Mouse (Mus musculus) thymus, adult 18-20 months (tissue): ENCODE results near the gene Chtop.
A peak's percentile ranks its signal among the peaks of the same experiment; 100 is the strongest.

Experiments
- DNase-seq, 2 experiments: peaks; one replicate each; pipeline ENCODE4 v3.0.0; 2022; ENCODE audit warnings: mixed read lengths in 2 of 2

The Chtop gene

DNA sequence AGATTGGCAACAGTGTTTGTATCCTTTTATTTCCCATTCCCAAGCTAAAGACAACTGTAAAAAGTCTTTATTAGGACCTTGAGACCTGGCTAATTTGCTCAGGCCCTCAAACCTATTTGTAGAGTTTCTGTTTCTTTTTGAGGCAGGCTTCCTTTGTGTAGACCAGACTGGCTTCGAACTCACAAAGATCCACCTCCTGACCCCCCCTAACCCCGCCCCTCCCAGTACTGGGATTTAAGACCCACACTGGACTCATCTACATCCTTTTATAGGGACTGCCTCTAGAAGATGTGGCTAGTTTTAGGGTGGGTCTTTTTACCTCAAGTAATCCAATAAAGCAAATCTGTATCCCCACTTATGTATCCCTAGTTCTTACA is 437 bp upstream of the Chtop start:
- DNase-seq, result no peak

DNA sequence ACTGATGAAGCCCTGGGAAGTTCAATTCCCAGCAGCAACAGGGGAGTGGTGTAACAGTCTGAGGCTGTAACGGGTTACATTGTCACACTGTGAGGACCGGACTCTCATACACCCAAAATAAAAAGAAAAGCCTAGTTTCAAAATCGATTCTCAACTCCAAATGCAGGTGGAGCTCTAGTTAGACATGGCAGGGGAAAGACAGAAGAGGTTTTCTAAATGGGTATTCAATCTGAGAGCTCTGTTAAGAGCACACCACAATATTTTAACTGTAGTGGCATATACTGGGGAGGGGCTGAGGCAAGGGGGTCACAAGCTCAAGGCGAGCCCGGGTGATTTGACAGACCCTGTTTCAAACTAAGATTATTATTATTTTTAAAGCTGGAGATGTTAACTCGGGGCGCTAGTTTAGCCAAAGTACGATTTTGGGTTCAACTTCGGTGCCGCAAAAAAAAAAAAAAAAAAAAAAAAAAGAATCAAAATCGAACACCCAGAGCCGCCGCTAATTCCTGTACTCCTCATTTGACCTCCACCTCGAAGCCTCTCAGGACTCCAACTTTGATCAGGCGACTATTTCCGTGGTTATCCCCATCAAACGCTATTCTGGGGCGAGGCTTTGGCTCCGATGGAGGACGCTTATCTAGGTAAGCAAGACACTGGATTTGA is 880 bp downstream of the Chtop start:
- DNase-seq, result no peak

DNA sequence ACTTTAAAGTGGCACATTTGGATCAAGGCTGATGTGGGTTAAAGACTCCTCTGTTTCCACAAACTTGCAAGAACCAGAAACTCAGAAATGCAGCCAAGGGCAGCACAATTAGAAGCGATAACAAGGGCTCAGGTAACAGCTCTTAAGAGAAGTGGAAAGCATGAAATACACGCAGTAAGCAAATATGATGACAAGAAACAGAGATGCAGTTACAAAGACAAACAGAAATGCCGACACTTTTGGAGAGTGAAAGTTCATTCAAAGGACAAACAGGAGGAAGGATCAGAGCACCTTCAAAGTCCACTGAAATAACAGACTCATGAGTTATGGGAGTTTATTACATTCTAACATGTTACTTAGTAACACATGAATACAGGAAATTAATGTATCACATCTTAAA is 2.9 kb downstream of the Chtop start:
- DNase-seq, result no peak

- DNase-seq, result no peak
Observed at GRCm38 (mm10) chr3:90505216-90505615, 4.1 kb downstream of the Chtop start.

- DNase-seq, result no peak
Observed at GRCm38 (mm10) chr3:90503444-90503843, 5.9 kb downstream of the Chtop start.

GRCm38 (mm10) chr3:90497597-90497996 is 11.7 kb downstream of the Chtop start:
- no peak for DNase-seq

- DNase-seq, result no peak
Observed at GRCm38 (mm10) chr3:90495850-90496525, 13.3 kb downstream of the Chtop start.

DNA sequence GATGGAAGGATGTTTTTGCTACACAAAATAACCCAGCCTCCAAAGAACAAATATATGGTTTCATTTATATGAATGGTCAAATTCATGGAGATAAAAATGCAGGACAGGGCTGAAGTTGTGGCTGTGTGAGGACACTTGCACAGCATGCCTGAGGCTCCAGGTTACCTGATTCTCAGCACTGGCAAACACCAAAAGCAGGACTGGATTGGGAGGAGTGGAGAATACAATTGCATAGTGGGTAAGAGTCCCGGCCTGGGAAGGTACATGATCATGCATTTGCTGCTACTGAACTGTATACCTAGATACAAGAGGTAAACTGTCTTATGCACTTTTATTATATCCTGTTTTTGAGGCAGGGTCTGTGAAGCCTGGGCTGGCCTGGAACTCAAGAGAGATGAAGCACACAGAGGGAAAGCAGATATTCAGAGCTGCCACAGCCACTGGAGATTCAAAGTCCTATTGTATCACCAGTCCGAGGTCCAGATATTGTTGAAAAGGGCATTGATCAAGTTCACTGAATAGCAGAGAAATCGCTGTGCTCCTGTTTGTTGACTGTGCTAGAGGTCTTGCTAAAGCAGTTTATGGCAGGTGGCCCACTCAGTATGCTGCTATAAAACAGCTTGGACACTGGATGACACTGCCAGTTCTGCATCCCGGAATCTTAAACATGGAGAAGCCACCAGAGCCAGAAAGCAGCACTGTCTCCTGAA is 15.3 kb downstream of the Chtop start:
- no peak for DNase-seq

- DNase-seq, result peak in 1 of 2 experiments; percentile 50
Observed at GRCm38 (mm10) chr3:90491350-90491749, 17.9 kb downstream of the Chtop start.

DNA sequence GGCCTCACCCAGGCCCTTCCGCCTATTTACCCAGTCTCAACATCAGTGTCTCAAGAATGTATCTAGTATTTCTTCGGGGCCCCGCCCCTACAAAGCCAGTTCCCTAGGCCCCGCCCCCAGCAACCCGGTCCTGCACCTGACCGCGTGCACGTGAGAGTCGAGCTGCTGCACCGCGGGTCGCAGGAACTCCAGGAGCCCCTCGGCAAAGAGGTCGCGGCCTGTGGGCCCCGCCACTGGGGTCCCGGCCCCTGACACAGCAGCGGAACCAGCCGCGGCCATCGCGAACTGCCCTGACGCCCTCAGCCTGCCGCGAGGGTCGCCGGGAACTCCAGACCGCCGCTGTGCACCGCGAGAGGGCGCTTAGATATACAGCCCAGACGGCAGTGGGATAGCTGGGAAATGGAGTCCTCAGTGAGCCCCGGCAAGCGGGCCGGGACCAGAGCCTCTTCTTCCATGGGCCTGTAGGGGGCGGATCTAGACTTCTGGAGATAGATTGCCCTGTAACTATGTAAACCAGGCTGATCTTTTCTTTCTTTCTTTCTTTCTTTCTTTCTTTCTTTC is 18.5 kb downstream of the Chtop start, which contains the start of gene Snapin:
Gene Snapin (minus strand): TSS at position 338 of the 561 bp plus-strand sequence.
- peak; percentile 89 to 92 for DNase-seq

DNA sequence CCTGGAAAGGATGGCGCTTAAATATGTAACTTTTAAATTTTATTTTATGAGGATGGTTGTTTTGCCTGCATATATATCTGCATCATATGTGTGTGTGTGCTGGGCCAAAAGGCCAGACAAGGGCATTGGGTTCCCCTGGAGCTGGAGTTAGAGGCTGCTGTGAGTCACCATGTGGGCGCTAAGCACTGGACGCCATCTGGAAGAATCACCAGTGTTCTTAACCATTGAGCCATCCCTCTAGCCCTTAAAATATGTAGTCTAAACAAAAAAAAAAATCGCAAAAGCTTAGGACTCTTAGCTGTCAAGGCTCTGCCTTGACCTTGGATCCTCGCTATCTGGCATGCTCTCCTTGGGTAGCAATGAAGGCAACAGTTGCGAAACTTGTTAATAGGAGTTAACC is 20.7 kb downstream of the Chtop start:
- DNase-seq, result no peak

- DNase-seq, result no peak
Observed at GRCm38 (mm10) chr3:90486998-90487397, 22.3 kb downstream of the Chtop start.

- peak; percentile 90 to 93 for DNase-seq
Observed at GRCm38 (mm10) chr3:90475831-90476611, 33.3 kb downstream of the Chtop start, which contains the start of gene Ilf2. TSS of gene Ilf2 (plus strand) at chr3:90476126.

DNA sequence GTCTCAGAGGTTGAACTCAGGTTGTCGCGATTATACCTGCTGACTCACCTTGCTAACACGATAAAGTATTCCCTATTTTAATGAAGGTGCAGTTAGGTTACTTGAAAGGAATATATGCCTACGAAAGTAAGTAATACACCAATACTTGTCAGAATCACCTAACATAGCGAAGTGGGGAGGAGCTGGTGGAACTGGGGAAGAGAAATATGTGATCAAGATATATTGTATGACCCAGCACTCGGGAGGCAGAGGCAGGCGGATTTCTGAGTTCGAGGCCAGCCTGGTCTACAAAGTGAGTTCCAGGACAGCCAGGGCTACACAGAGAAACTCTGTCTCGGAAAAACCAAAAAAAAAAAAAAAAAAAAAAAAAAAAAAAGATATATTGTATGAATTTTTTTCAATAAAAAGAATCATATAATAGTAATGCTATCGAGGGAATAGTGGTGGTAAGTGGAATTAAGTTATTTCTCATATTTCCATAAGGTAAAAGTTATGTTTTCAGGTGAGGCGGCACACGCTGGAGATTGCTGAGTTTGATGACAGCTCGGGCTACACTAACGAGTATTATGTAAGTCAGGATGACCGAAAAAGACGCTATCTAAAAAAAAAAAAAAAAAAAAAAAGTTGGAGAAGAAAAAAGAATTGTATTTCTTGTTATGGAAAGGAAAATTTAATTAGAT is 34.0 kb downstream of the Chtop start:
- no peak for DNase-seq

DNA sequence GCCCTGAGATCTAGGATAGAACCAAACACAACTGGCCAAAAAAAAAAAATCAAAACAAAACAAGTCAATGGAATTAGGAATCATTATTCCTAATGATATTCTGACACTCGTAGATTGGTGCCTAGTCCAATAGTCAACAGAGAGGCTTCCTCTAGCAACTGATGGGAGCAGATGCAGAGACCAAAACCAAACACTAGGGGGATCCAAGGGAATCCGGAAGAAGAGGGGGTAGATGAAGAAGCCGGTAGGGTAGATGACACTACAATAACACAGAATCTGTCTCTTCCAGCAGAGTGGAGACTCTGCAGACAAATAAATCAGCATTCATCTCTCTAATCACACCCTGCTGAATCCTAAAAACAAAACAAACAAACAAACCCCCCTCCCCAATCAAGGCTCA is 37.1 kb downstream of the Chtop start:
- peak in 1 of 2 experiments; percentile 46 for DNase-seq

DNA sequence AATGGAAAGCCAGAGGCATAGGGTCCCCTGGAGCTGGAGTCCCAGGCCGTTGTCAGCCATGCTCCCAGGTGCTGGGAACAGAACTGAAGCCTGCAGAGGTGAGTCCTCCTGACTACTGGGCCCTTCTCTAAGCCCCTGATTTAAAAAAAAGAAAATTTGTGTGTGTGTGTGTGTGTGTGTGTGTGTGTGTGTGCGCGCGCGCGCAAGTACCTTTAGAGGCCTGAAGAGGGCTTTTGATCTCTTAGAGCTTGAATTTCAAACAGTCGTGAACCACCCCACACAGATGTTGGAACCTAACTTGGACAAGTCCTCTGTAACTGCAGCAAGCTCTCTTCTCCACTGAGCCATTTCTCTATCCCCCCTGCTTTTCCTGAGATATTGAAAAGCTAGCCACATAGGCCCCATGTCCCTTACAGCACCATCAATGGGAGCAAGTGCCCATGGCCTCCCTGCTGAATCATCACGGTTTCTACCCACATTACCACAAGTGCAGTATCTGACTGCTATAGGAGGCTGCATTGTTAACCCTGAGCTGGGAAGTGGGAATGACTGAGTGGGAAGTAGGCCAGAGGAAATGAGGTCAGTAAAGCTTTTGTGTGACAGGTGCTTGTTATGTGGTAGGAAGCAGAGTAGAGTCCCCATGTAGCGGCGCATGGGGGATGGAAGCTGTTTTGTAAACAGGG is 41.5 kb downstream of the Chtop start:
- no peak for DNase-seq

GRCm38 (mm10) chr3:90466311-90466766 is 43.0 kb downstream of the Chtop start:
- no peak for DNase-seq

DNA sequence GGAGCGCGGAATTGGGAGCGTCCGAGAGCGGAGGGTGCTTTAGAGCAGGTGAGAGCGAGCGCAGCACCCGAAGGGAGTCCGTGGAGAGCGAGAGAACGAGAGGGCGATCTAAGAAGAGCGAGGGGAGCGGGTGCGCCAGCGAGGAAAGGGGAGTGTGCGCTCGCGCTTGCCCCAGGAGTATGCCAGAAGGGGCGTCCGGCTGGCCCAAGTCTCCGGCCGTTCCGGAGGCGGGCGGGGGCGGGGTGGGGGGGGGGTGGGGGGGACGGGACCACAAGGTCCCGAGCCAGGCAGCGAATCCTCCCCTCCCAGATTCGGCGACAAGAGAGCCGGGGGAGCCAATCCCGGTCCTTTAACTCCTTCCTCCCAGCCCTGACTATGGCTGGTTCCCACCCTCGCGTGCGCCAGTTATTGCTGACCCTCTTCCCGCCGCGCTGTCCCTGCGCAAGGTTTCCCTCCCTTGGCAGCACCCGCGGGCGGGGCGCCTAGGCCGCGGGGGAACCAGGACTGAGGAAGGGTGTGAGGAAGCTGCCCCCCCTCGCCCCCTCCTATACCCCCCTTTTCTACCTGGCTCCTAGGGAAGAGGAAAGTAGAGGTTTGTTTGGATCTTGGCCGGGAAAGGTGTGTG is 43.5 kb downstream of the Chtop start, which contains the start of gene Npr1:
Gene Npr1 (minus strand): TSS at position 181 of the 625 bp plus-strand sequence.
- DNase-seq, result no peak

DNA sequence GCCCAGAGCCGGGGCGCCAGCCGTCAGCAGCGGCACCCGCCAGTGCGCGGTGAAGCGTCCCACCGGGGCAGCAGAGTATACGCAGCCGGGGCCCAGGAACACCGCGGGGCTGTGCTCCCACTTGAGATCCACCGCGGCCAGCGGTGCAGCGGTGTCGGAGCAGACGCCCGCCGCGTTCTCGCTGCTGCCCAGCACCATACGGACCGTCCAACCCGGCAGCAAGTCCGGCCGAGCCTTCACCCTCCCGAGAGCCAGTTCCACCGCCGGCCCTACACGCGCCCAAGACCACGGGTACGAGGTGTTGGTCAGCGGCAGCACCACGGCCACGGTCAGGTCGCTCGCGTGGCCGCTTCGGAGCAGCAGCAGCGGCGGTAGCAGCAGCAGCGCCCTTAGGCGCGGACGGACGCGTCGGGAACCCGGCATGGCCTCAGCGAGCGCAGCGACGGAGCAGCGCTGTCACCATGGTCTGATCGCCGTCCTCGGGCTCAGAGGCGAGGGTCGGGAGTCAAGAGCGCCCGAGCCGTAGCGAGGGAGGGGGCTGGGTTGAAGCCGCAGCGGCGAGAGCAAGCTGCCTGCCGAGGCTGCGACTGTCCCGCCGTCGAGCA is 44.1 kb downstream of the Chtop start:
- DNase-seq, result no peak

DNA sequence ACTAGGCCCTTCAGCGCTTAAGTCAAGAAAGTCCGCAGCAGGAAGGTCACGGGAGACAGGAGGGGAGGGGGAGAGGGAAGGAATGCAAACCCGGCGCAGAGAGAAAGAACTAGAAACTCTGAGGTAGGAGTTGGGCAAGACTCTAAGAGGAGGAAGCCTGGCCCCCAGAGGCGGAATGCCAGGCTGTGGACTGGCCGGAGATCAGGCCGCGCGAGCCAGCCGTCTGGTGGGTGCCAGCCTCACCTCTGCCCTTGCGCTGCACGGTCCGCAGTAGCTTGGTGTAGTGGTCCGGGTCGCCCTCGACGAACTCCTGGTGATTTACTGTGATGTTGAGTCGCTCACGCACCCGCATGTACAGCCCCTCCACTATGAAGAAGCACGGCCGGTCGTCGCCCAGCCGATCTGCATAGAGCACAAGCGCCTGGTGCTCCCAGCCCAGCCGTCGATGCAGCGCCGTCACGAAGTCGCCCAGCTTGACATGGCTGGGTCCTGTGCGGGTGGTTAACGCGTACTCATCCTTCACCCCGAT is 44.7 kb downstream of the Chtop start:
- no peak for DNase-seq
